Mouse (Mus musculus): ENCODE results near the gene Hmgcl. TPM values are rescaled to one million over a fixed set of nuclear protein-coding genes. Genes with fewer than 3 reads are reported as not detected.

The Hmgcl gene
- 66.4 and 74.3 TPM in 2 replicates for polyA plus RNA-seq (2015; fragmentation: Nextera tagmentation; extraction: Ambion mirVana)

DNA sequence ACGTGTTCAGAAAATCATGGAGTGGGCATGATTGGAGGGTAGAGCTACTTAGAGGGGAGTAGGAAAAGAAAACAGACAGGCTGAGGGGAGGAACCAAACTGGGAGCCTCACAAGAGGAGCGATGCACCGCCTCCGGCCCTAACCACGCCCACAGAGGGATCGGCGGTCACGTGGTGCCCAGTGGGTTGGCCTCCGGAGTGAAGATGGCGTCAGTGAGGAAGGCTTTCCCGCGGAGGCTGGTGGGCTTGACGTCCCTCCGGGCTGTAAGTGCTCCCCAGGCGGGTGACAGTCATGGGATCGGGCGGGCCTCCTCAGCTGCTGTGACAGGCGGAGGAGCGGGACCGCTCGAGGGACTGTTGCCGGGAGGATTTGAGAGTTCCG is at the start of gene Hmgcl:
Gene Hmgcl, plus strand, starts transcription at position 171 of the 381 bp plus-strand sequence.

GRCm38 (mm10) chr4:135920304-135921241 is 25.7 kb upstream of the Hmgcl start, which contains the start of gene Fuca1:
Gene Fuca1 (plus strand): TSS chr4:135920735.

DNA sequence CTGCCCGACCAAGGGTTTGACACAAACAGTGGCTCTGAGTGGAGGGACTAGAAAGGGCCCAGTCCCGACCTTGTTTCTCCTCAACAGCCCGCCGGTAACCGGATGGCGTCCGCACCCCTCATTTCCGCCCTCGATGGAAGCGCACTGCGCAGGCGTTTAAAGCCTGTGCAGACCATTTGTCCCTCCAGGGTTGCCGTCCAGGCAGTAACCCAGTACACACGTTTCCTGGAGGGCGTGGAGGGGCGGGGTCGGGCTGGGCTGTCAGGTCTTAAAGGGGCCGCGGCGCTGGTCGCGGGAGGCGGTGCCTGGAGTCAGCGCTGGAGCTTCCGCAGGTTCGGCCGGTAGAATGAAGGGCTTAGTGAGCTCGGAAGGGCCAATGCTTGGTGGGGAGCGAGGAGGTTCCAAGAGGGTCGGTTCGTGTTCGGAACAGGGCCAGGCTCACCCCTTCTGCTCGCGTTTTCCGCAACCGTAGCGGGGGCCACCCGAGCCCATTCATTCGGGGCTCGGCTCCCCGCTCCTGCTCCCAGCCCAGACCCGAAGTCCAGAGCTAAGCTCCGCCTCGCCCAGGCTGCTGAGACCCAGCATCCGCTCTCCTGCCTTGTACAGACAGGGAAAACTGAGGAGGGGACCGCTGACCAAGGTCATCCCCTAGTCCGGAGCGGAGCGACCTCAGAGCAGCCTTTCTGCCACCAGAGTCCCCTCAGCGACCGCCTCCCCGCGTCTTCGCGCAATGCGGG is 17.4 kb downstream of the Hmgcl start, which contains the start of gene Gale:
Gene Gale, plus strand, starts transcription at position 271 of the 737 bp plus-strand sequence.

GRCm38 (mm10) chr4:135972556-135972906 is 26.3 kb downstream of the Hmgcl start, which contains the start of gene Lypla2:
Gene Lypla2 (minus strand): TSS chr4:135972626.

GRCm38 (mm10) chr4:135986943-135987710 is 40.9 kb downstream of the Hmgcl start, which contains the start of gene Pithd1:
Gene Pithd1 (minus strand): TSS chr4:135987264.

Other genes starting within 250 kb of the Hmgcl start
- gene Il22ra1, start 218.3 kb upstream of the Hmgcl start, polyA plus RNA-seq (2015; fragmentation: Nextera tagmentation; extraction: Ambion mirVana) = not detected in 2 replicates
- gene Myom3, start 186.7 kb upstream of the Hmgcl start, polyA plus RNA-seq (2015; fragmentation: Nextera tagmentation; extraction: Ambion mirVana) = 1.5 and 1.7 TPM in 2 replicates
- gene Srsf10, start 90.7 kb upstream of the Hmgcl start, polyA plus RNA-seq (2015; fragmentation: Nextera tagmentation; extraction: Ambion mirVana) = 112 and 127 TPM in 2 replicates
- gene Pnrc2, start 72.6 kb upstream of the Hmgcl start, polyA plus RNA-seq (2015; fragmentation: Nextera tagmentation; extraction: Ambion mirVana) = 82.2 and 88.6 TPM in 2 replicates
- 0.06 and 0.14 TPM in 2 replicates for gene Cnr2, start 51.1 kb upstream of the Hmgcl start, polyA plus RNA-seq (2015; fragmentation: Nextera tagmentation; extraction: Ambion mirVana)
- gene Fuca1, start 25.7 kb upstream of the Hmgcl start, polyA plus RNA-seq (2015; fragmentation: Nextera tagmentation; extraction: Ambion mirVana) = 85.6 and 109 TPM in 2 replicates
- 44.5 and 47.9 TPM in 2 replicates for gene Gale, start 17.3 kb downstream of the Hmgcl start, polyA plus RNA-seq (2015; fragmentation: Nextera tagmentation; extraction: Ambion mirVana)
- gene Lypla2, start 26.2 kb downstream of the Hmgcl start, polyA plus RNA-seq (2015; fragmentation: Nextera tagmentation; extraction: Ambion mirVana) = 171 and 198 TPM in 2 replicates
- 89.3 and 92.2 TPM in 2 replicates for gene Pithd1, start 40.8 kb downstream of the Hmgcl start, polyA plus RNA-seq (2015; fragmentation: Nextera tagmentation; extraction: Ambion mirVana)
- 17.7 and 19.3 TPM in 2 replicates for gene Eloa, start 75.3 kb downstream of the Hmgcl start, polyA plus RNA-seq (2015; fragmentation: Nextera tagmentation; extraction: Ambion mirVana)
- gene Rpl11, start 107.0 kb downstream of the Hmgcl start, polyA plus RNA-seq (2015; fragmentation: Nextera tagmentation; extraction: Ambion mirVana) = 275 and 299 TPM in 2 replicates
- 271 and 312 TPM in 2 replicates for gene Id3, start 197.0 kb downstream of the Hmgcl start, polyA plus RNA-seq (2015; fragmentation: Nextera tagmentation; extraction: Ambion mirVana)
- gene E2f2, start 225.9 kb downstream of the Hmgcl start, polyA plus RNA-seq (2015; fragmentation: Nextera tagmentation; extraction: Ambion mirVana) = 0.99 and 2.7 TPM in 2 replicates

Data from neural tube, postnatal 0 days (tissue).